Mouse (Mus musculus): ENCODE measurements around the gene Olfr971.
"Not testable (repeated sequence)": the region's sequence is repeated elsewhere in the genome, so short reads cannot be mapped to it uniquely, and the experiment has no call there.

- TF ChIP-seq CTCF (IDR thresholded peaks at IDR 0.05; ENCODE audit: low read depth); EP300 (optimal IDR thresholded peaks at IDR 0.05): not testable (repeated sequence)
Measured at GRCm38 (mm10) chr9:39871986-39872385, 35.3 kb downstream of the Olfr971 start.
